Mouse (Mus musculus) forebrain, embryonic 15.5 days (tissue): ENCODE results near the gene D5Ertd579e. TPM values are rescaled to one million over a fixed set of nuclear protein-coding genes. Genes with fewer than 3 reads are reported as not detected.

Experiments
- ATAC-seq: fragments of 200-750 bp; cut with Nextera tagmentation; replicated peaks from 2 replicates; pipeline ENCODE4 v1.8.0; 2017; ENCODE audit warnings: mild to moderate bottlenecking, moderate TSS enrichment, moderate library complexity
- H3K27ac ChIP-seq: fragments of 300-500 bp; sonication (generic); replicated peaks from 2 replicates; pipeline ENCODE4 v1.5.1; 2015; ENCODE audit warnings: mild to moderate bottlenecking, inconsistent platforms
- H3K27me3 ChIP-seq: fragments of 300-500 bp; sonication (generic); 2 replicates; pipeline ENCODE4 v1.6.1; 2015; ENCODE audit warnings: inconsistent platforms
- H3K36me3 ChIP-seq: fragments of 300-500 bp; sonication (generic); 2 replicates; pipeline ENCODE4 v1.6.1; 2015; ENCODE audit warnings: mild to moderate bottlenecking, inconsistent platforms
- H3K4me1 ChIP-seq: fragments of 300-500 bp; sonication (generic); 2 replicates; pipeline ENCODE4 v1.6.1; 2015; ENCODE audit warnings: inconsistent platforms
- H3K4me2 ChIP-seq: fragments of 300-500 bp; sonication (generic); replicated peaks from 2 replicates; pipeline ENCODE4 v1.6.1; 2015; ENCODE audit warnings: mild to moderate bottlenecking, inconsistent platforms
- H3K4me3 ChIP-seq: fragments of 300-500 bp; sonication (generic); 2 replicates; pipeline ENCODE4 v1.5.1; 2015; ENCODE audit warnings: mild to moderate bottlenecking, inconsistent platforms
- H3K9ac ChIP-seq: fragments of 300-500 bp; sonication (generic); replicated peaks from 2 replicates; pipeline ENCODE4 v1.6.1; 2015; ENCODE audit warnings: mild to moderate bottlenecking, inconsistent platforms
- H3K9me3 ChIP-seq: fragments of 300-500 bp; sonication (generic); 2 replicates; pipeline ENCODE4 v1.6.1; 2016; ENCODE audit warnings: inconsistent platforms
- WGBS: fragments of 180-500 bp; shearing (Covaris S2); methylation state at CpG from one replicate; pipeline ENCODE4 v1.1.7; 2015; ENCODE audit warnings: mixed read lengths; 5-methylcytosine and 5-hydroxymethylcytosine counted together
- polyA plus RNA-seq: library from polyadenylated mRNA; unstranded; fragments of >200 nt; fragmentation: Nextera tagmentation; extraction: Ambion mirVana; gene quantifications from 2 replicates; pipeline ENCODE4 v1.2.1, GENCODE M21; 2015

D5Ertd579e gene
- polyA plus RNA-seq, 1 experiment from 2014 or later: 35.1 TPM

DNA sequence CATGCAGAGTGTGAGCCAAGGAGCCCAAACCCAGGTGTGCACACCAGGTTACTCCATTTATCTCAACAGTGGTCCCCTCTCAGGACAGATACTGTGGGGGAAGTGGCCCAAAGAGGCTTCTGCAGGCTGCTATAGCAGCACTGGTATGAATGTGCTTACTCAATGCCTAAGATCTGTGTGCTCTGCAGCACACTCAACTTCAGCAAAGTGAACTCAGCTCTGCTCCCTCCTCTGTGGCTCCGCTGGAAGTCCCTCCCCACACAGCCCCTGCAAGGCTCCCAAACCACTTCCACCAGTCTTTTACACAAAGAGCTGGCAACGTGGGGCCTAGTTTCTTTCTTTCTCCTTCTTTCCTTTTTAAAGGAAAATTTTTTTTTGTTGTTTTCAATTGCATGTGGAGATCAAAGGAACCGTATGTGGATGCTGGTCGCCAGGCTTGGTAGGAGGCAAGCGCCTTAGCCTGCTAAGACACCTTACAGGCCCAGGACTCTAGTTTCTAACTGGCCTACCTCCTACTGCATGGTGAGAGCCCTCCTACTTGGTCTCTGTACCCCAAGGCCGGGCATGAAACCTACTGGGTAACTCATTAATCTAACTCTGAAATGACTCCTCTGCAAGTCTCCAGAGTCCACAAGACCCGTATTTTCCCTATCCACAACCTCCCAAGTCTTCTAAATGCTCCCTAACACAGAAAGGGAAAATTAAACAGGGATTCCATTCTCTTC, 138.1 kb downstream of the D5Ertd579e start:
- Histone ChIP-seq H3K4me1 (peaks cover 7% of the 10 kb centered on the region), H3K27me3 (no peaks in the 10 kb centered on the region), H3K27ac (no peak overlapping the region), H3K9me3 (no peaks in the 10 kb centered on the region), H3K4me3 (no peak overlapping the region), H3K36me3 (no peaks in the 10 kb centered on the region), H3K9ac (no peak overlapping the region), H3K4me2 (no peak overlapping the region)
- ATAC-seq: no peak
- WGBS: 50% methylated on average over 7 of the region's 7 CpGs

DNA sequence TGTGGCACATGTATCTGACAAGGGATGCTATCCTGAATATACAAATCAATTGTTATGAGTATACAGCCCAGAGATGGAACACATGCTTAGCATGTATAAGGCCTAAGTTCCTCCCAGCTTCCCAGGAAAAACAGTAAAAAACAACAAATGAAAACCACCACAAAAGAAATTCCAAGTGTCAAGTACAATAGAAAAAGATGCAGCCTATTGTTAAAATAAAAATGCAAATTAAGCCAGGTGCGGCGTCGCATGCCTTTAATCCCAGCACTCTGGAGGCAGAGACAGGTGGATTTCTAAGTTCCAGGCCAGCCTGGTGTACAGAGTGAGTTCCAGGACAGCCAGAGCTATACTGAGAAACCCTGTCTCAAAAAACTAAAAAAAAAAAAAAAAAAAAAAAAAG, 138.9 kb downstream of the D5Ertd579e start:
- Histone ChIP-seq H3K4me3 (no peak overlapping the region), H3K9me3 (no peaks in the 10 kb centered on the region), H3K9ac (no peak overlapping the region), H3K27ac (no peak overlapping the region), H3K4me1 (peaks cover 7% of the 10 kb centered on the region), H3K4me2 (no peak overlapping the region), H3K36me3 (no peaks in the 10 kb centered on the region), H3K27me3 (no peaks in the 10 kb centered on the region)
- no peak for ATAC-seq
- WGBS: 76% methylated on average over 3 of the region's 3 CpGs

- Histone ChIP-seq H3K4me2 (no peak overlapping the region), H3K27ac (no peak overlapping the region), H3K9me3 (no peaks in the 10 kb centered on the region), H3K4me3 (no peak overlapping the region), H3K36me3 (no peaks in the 10 kb centered on the region), H3K27me3 (no peaks in the 10 kb centered on the region), H3K9ac (no peak overlapping the region), H3K4me1 (peaks cover 7% of the 10 kb centered on the region)
- WGBS: 56% methylated on average over 4 of the region's 4 CpGs
- no peak for ATAC-seq
These were observed 139.5 kb downstream of the D5Ertd579e start for GRCm38 (mm10) chr5:36556289-36556688.

DNA sequence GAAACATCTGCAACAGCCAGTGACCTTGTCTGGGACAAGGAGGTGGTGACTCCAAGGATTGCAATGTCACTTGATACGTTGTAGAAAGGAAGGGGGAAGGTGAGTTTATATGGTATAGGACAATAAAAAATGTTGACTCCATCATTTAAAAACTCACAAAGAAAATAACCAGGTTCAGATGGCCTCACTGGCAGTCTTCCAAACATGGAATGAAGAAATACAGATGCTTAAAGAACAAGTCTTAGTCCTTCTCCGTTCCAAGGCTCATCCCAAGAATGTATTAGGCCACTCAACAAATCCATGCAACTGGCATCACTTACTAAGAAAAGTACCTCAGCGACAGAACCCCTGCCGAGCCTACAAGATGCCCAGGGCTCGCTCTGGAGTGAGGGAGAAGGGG, 141.3 kb downstream of the D5Ertd579e start:
- no peaks in the 10 kb centered on the region for H3K27me3 ChIP-seq
- no peaks in the 10 kb centered on the region for H3K9me3 ChIP-seq
- 78% methylated on average over 5 of the region's 5 CpGs for WGBS

DNA sequence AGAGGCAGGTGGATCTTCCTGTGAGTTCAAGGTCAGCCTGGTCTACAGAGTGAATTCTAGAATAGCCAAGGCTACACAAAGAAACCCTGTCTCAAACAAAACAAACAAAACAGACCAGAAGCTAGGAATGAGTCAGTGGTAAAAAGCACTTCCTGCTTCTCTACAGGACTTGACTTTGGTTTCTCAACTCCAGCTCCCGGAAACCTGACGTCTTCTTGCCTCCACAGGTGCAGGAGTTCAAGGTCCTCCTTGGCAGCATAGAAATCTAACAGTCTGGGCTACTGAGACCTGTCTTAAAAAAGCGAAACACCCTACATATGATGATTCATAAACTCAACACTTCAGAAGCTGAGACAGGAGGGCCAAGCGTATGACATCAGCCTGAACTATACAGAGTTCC, 141.9 kb downstream of the D5Ertd579e start:
- H3K27me3 ChIP-seq: no peaks in the 10 kb centered on the region
- peaks cover 7% of the 10 kb centered on the region for H3K4me1 ChIP-seq
- WGBS: 86% methylated on average over 4 of the region's 4 CpGs
- ATAC-seq: no peak
- H3K4me3 ChIP-seq: no peak overlapping the region
- no peak overlapping the region for H3K27ac ChIP-seq
- H3K4me2 ChIP-seq: no peak overlapping the region
- H3K9ac ChIP-seq: no peak overlapping the region
- H3K9me3 ChIP-seq: no peaks in the 10 kb centered on the region
- no peaks in the 10 kb centered on the region for H3K36me3 ChIP-seq

More for the DNA sequence above, 141.3 kb downstream of the D5Ertd579e start:
- no peak for ATAC-seq
- H3K27ac ChIP-seq: no peak overlapping the region
- no peak overlapping the region for H3K9ac ChIP-seq
- H3K36me3 ChIP-seq: no peaks in the 10 kb centered on the region
- no peak overlapping the region for H3K4me3 ChIP-seq
- no peak overlapping the region for H3K4me2 ChIP-seq
- H3K4me1 ChIP-seq: peaks cover 7% of the 10 kb centered on the region

GRCm38 (mm10) chr5:36553056-36553606, 142.7 kb downstream of the D5Ertd579e start:
- Histone ChIP-seq H3K27me3 (no peaks in the 10 kb centered on the region), H3K27ac (no peak overlapping the region), H3K4me2 (no peak overlapping the region), H3K4me1 (peaks cover 7% of the 10 kb centered on the region), H3K36me3 (no peaks in the 10 kb centered on the region), H3K9me3 (no peaks in the 10 kb centered on the region), H3K9ac (no peak overlapping the region), H3K4me3 (no peak overlapping the region)
- WGBS: 77% methylated on average over 2 of the region's 2 CpGs
- no peak for ATAC-seq

GRCm38 (mm10) chr5:36552391-36552790, 143.4 kb downstream of the D5Ertd579e start:
- no peak overlapping the region for H3K27ac ChIP-seq
- ATAC-seq: no peak

More at GRCm38 (mm10) chr5:36552391-36552790, 143.4 kb downstream of the D5Ertd579e start:
- Histone ChIP-seq H3K4me1 (peaks cover 5% of the 10 kb centered on the region), H3K9ac (no peak overlapping the region), H3K4me3 (no peak overlapping the region), H3K36me3 (no peaks in the 10 kb centered on the region), H3K27me3 (no peaks in the 10 kb centered on the region), H3K4me2 (no peak overlapping the region), H3K9me3 (no peaks in the 10 kb centered on the region)
- WGBS: 98% methylated on average over 4 of the region's 4 CpGs

Other genes with a start within 250 kb of the D5Ertd579e start
- 45.8 and 46.1 TPM in 2 replicates for gene Grpel1, start 231.0 kb downstream of the D5Ertd579e start, polyA plus RNA-seq
- 2.8 and 2.9 TPM in 2 replicates for gene Tada2b, start 211.7 kb downstream of the D5Ertd579e start, polyA plus RNA-seq
- 3.0 and 3.2 TPM in 2 replicates for gene Ccdc96, start 211.4 kb downstream of the D5Ertd579e start, polyA plus RNA-seq
- 101 and 104 TPM in 2 replicates for gene Tbc1d14, start 102.7 kb downstream of the D5Ertd579e start, polyA plus RNA-seq
- gene Bloc1s4, start 52.6 kb upstream of the D5Ertd579e start, polyA plus RNA-seq: 30.4 and 32.6 TPM in 2 replicates
- 350 and 358 TPM in 2 replicates for gene Mrfap1, start 100.7 kb upstream of the D5Ertd579e start, polyA plus RNA-seq
- 6.9 and 7.1 TPM in 2 replicates for gene Man2b2, start 134.6 kb upstream of the D5Ertd579e start, polyA plus RNA-seq
- 30.0 and 33.2 TPM in 2 replicates for gene Ppp2r2c, start 172.5 kb upstream of the D5Ertd579e start, polyA plus RNA-seq